Mouse (Mus musculus): ENCODE data around the gene Umps. TPM values are rescaled to one million over a fixed set of nuclear protein-coding genes. Genes with fewer than 3 reads are reported as not detected.

Gene Umps
- polyA plus RNA-seq, 1 experiment from 2014 or later, result 30.9 TPM

GRCm38 (mm10) chr16:33947664-33948571 lies 18.9 kb downstream of the Umps start:
- H3K9me3 ChIP-seq (replicated peaks; ENCODE audit: control insufficient read depth, low read length), result no peaks in the 10 kb centered on the region
- H3K27ac ChIP-seq (ENCODE audit: low read length), result peak overlapping the region; percentile 79

DNA sequence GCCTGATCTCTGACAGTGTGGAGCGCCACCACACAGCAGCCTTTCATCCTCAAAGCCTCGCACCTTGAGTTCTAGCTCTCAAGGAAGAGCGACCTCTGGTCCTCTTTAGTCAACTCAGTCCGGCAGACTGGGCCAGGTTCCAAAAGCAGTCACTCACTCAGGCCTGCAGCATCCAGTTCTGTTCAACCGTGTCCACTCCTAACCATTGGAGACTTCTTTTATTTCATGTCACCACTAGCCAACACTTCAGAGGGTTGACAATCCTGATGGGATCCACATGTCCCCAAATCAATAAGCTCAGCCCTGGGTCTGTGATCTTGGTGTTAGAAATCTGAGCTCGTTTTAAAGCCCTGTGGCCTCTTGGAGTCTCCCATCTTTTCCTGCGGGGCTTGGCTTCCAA lies 20.8 kb downstream of the Umps start:
- Histone ChIP-seq H3K4me2 (ENCODE audit: low read depth, low read length) (no peak overlapping the region), H3K9ac (ENCODE audit: low read depth, low read length) (no peak overlapping the region), H3K4me3 (ENCODE audit: low read depth, low read length) (no peak overlapping the region), H3K27me3 (ENCODE audit: control insufficient read depth, insufficient read depth, low read depth, low read length) (no peaks in the 10 kb centered on the region), H3K4me1 (ENCODE audit: control insufficient read depth, low read depth, low read length) (peaks cover 15% of the 10 kb centered on the region), H3K27ac (ENCODE audit: low read length) (no peak overlapping the region), H3K9me3 (replicated peaks; ENCODE audit: control insufficient read depth, low read length) (no peaks in the 10 kb centered on the region), H3K36me3 (ENCODE audit: control insufficient read depth, insufficient read depth) (no peaks in the 10 kb centered on the region)
- 60% methylated on average over 7 of the region's 7 CpGs for WGBS (ENCODE audit: insufficient replicate concordance)
- no peak for ATAC-seq (ENCODE audit: low read depth)

More at GRCm38 (mm10) chr16:33947664-33948571, 18.9 kb downstream of the Umps start:
- Histone ChIP-seq H3K4me3 (ENCODE audit: low read depth, low read length) (no peak overlapping the region), H3K4me1 (ENCODE audit: control insufficient read depth, low read depth, low read length) (peaks cover 15% of the 10 kb centered on the region), H3K27me3 (ENCODE audit: control insufficient read depth, insufficient read depth, low read depth, low read length) (no peaks in the 10 kb centered on the region), H3K36me3 (ENCODE audit: control insufficient read depth, insufficient read depth) (0 out of 2 replicates have a peak, but pooled peaks cover under 1% of the 10 kb centered on the region), H3K9ac (ENCODE audit: low read depth, low read length) (no peak overlapping the region), H3K4me2 (ENCODE audit: low read depth, low read length) (no peak overlapping the region)
- peak; percentile 67 for ATAC-seq (ENCODE audit: low read depth)
- WGBS (ENCODE audit: insufficient replicate concordance), result 60% methylated on average over 17 of the region's 17 CpGs

- Histone ChIP-seq H3K9me3 (replicated peaks; ENCODE audit: control insufficient read depth, low read length) (no peaks in the 10 kb centered on the region), H3K27me3 (ENCODE audit: control insufficient read depth, insufficient read depth, low read depth, low read length) (no peaks in the 10 kb centered on the region), H3K27ac (ENCODE audit: low read length) (no peak overlapping the region), H3K9ac (ENCODE audit: low read depth, low read length) (no peak overlapping the region), H3K4me3 (ENCODE audit: low read depth, low read length) (no peak overlapping the region), H3K4me1 (ENCODE audit: control insufficient read depth, low read depth, low read length) (peaks cover 15% of the 10 kb centered on the region), H3K4me2 (ENCODE audit: low read depth, low read length) (no peak overlapping the region), H3K36me3 (ENCODE audit: control insufficient read depth, insufficient read depth) (no peaks in the 10 kb centered on the region)
- 32% methylated on average over 6 of the region's 6 CpGs for WGBS (ENCODE audit: insufficient replicate concordance)
- ATAC-seq (ENCODE audit: low read depth), result no peak
These were observed 22.1 kb downstream of the Umps start for GRCm38 (mm10) chr16:33944772-33945171.

DNA sequence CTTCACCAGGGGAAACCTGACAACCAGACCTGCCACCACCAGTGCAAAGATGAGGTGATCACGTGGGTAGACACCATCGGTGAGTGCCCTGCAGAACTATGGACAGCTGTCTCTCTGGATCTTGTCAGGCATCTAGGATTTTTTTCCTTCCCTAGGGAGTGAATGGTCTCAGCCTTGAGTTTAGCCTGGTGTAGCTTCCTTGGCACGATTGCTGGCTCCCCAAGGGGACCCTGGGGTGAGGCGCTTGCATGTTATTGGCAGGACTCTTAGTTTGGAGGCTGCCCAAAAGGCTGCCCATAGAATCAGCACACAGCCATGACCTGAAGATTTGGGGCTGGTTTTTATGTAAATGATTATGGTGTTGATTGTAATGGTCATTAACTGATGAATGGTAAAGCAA lies 22.7 kb downstream of the Umps start:
- Histone ChIP-seq H3K9me3 (replicated peaks; ENCODE audit: control insufficient read depth, low read length) (no peaks in the 10 kb centered on the region), H3K4me1 (ENCODE audit: control insufficient read depth, low read depth, low read length) (peaks cover 12% of the 10 kb centered on the region), H3K27me3 (ENCODE audit: control insufficient read depth, insufficient read depth, low read depth, low read length) (no peaks in the 10 kb centered on the region), H3K36me3 (ENCODE audit: control insufficient read depth, insufficient read depth) (no peaks in the 10 kb centered on the region), H3K4me3 (ENCODE audit: low read depth, low read length) (no peak overlapping the region), H3K27ac (ENCODE audit: low read length) (no peak overlapping the region), H3K4me2 (ENCODE audit: low read depth, low read length) (no peak overlapping the region), H3K9ac (ENCODE audit: low read depth, low read length) (no peak overlapping the region)
- ATAC-seq (ENCODE audit: low read depth), result no peak
- 66% methylated on average over 4 of the region's 4 CpGs for WGBS (ENCODE audit: insufficient replicate concordance)

- Histone ChIP-seq H3K4me1 (ENCODE audit: control insufficient read depth, low read depth, low read length) (peaks cover 12% of the 10 kb centered on the region), H3K9me3 (replicated peaks; ENCODE audit: control insufficient read depth, low read length) (no peaks in the 10 kb centered on the region), H3K4me3 (ENCODE audit: low read depth, low read length) (no peak overlapping the region), H3K27me3 (ENCODE audit: control insufficient read depth, insufficient read depth, low read depth, low read length) (no peaks in the 10 kb centered on the region), H3K36me3 (ENCODE audit: control insufficient read depth, insufficient read depth) (no peaks in the 10 kb centered on the region), H3K27ac (ENCODE audit: low read length) (no peak overlapping the region), H3K4me2 (ENCODE audit: low read depth, low read length) (no peak overlapping the region), H3K9ac (ENCODE audit: low read depth, low read length) (no peak overlapping the region)
- no peak for ATAC-seq (ENCODE audit: low read depth)
- WGBS (ENCODE audit: insufficient replicate concordance), result 87% methylated on average over 6 of the region's 6 CpGs
These were observed 23.4 kb downstream of the Umps start for GRCm38 (mm10) chr16:33943388-33943787.

GRCm38 (mm10) chr16:33942341-33942740 lies 24.5 kb downstream of the Umps start:
- Histone ChIP-seq H3K4me3 (ENCODE audit: low read depth, low read length) (no peak overlapping the region), H3K9me3 (replicated peaks; ENCODE audit: control insufficient read depth, low read length) (no peaks in the 10 kb centered on the region), H3K27me3 (ENCODE audit: control insufficient read depth, insufficient read depth, low read depth, low read length) (no peaks in the 10 kb centered on the region), H3K4me2 (ENCODE audit: low read depth, low read length) (no peak overlapping the region), H3K9ac (ENCODE audit: low read depth, low read length) (no peak overlapping the region), H3K36me3 (ENCODE audit: control insufficient read depth, insufficient read depth) (no peaks in the 10 kb centered on the region), H3K27ac (ENCODE audit: low read length) (no peak overlapping the region), H3K4me1 (ENCODE audit: control insufficient read depth, low read depth, low read length) (peaks cover 9% of the 10 kb centered on the region)
- ATAC-seq (ENCODE audit: low read depth), result no peak
- 59% methylated on average over 11 of the region's 11 CpGs for whole genome bisulfite sequencing (ENCODE audit: insufficient replicate concordance)

DNA sequence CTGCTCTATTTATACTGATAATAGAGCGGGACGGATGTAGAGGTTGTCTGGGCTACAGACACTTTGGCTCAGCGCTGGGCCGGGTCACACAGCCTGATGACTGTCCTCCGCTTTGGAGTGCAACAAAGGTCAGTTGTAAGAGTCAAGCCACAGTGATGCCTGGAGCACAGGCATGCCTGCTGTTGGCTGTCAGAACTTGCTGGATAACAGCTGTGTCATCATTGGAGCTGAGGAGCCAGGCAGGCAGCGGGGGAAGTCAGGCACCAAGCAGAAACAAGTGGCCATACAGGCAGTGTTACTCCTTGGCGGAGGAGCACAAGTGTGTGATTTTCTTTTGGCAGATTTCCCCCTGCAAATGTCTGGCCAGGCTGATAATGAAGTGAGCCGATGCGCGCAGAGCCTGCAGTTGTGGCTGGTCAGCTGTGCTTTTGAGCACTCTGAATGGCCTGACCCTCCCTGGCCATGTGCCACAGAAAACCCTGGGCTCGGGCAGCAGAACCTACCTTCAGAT lies 25.5 kb downstream of the Umps start:
- ATAC-seq (ENCODE audit: low read depth), result peak; percentile 35
- no peak overlapping the region for H3K4me3 ChIP-seq (ENCODE audit: low read depth, low read length)
- no peaks in the 10 kb centered on the region for H3K27me3 ChIP-seq (ENCODE audit: control insufficient read depth, insufficient read depth, low read depth, low read length)
- H3K4me2 ChIP-seq (ENCODE audit: low read depth, low read length), result no peak overlapping the region
- WGBS (ENCODE audit: insufficient replicate concordance), result 46% methylated on average over 11 of the region's 11 CpGs
- H3K9me3 ChIP-seq (replicated peaks; ENCODE audit: control insufficient read depth, low read length), result no peaks in the 10 kb centered on the region
- H3K9ac ChIP-seq (ENCODE audit: low read depth, low read length), result no peak overlapping the region
- no peaks in the 10 kb centered on the region for H3K36me3 ChIP-seq (ENCODE audit: control insufficient read depth, insufficient read depth)
- no peak overlapping the region for H3K27ac ChIP-seq (ENCODE audit: low read length)
- H3K4me1 ChIP-seq (ENCODE audit: control insufficient read depth, low read depth, low read length), result peaks cover 3% of the 10 kb centered on the region; the same call in 1 of the 2 replicates

DNA sequence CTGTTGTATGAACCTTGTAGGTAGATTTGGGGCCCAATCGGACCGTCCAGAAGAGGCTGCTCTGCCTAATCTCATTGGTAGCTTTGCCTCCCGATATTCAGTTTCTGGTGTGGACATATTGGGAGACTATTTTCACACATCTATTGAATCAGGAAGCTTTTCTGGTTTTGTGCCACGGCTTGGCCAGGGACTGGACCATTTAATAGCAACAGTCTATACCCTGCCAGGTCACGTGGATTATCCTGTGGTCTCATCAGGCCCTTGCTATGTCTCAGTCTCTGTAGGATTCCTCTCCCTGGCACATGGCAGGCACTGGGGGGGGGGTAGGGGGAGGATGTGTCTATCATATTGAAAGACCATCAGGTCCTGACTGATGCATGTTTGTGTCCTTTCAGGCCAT lies 26.7 kb downstream of the Umps start:
- no peak for ATAC-seq (ENCODE audit: low read depth)
- no peak overlapping the region for H3K27ac ChIP-seq (ENCODE audit: low read length)
- WGBS (ENCODE audit: insufficient replicate concordance), result 63% methylated on average over 5 of the region's 5 CpGs

DNA sequence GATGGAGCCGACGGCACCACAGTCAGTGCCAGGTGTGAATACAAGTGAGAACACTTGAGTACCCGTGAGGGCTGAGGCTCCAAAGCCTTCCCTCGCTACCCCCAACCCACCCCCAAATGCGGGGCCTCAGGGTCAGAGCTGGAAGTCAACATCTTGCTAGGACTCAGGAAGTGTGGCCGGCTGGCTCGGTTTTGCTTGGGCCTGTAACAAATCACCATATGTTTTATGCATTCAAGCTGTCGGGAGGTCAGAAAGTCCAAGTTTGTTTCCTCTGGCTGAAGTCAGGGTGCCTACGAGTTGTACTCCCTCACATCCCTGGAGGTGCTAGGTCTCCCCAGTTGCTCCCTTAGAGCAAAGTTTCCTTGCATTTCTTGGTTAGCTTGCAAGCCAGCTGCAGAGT lies 27.2 kb downstream of the Umps start:
- 52% methylated on average over 9 of the region's 9 CpGs for WGBS (ENCODE audit: insufficient replicate concordance)
- Histone ChIP-seq H3K4me1 (ENCODE audit: control insufficient read depth, low read depth, low read length) (peaks cover under 1% of the 10 kb centered on the region; the same call in 1 of the 2 replicates), H3K27ac (ENCODE audit: low read length) (no peak overlapping the region), H3K4me2 (ENCODE audit: low read depth, low read length) (no peak overlapping the region), H3K36me3 (ENCODE audit: control insufficient read depth, insufficient read depth) (no peaks in the 10 kb centered on the region), H3K9ac (ENCODE audit: low read depth, low read length) (no peak overlapping the region), H3K4me3 (ENCODE audit: low read depth, low read length) (no peak overlapping the region), H3K9me3 (replicated peaks; ENCODE audit: control insufficient read depth, low read length) (no peaks in the 10 kb centered on the region), H3K27me3 (ENCODE audit: control insufficient read depth, insufficient read depth, low read depth, low read length) (no peaks in the 10 kb centered on the region)
- no peak for ATAC-seq (ENCODE audit: low read depth)

More for the DNA sequence above, 26.7 kb downstream of the Umps start:
- H3K9ac ChIP-seq (ENCODE audit: low read depth, low read length), result no peak overlapping the region
- no peaks in the 10 kb centered on the region for H3K36me3 ChIP-seq (ENCODE audit: control insufficient read depth, insufficient read depth)
- no peaks in the 10 kb centered on the region for H3K4me1 ChIP-seq (ENCODE audit: control insufficient read depth, low read depth, low read length)
- no peaks in the 10 kb centered on the region for H3K9me3 ChIP-seq (replicated peaks; ENCODE audit: control insufficient read depth, low read length)
- no peaks in the 10 kb centered on the region for H3K27me3 ChIP-seq (ENCODE audit: control insufficient read depth, insufficient read depth, low read depth, low read length)
- no peak overlapping the region for H3K4me3 ChIP-seq (ENCODE audit: low read depth, low read length)
- H3K4me2 ChIP-seq (ENCODE audit: low read depth, low read length), result no peak overlapping the region
